Mouse (Mus musculus) G1E (cell line): ENCODE measurements at regions not wholly inside any gene's neighbourhood (a gene's known extent, or its start where the extent isn't known, plus 50 kb on each side); places are given as distances from the start of the nearest gene placed in this dataset.
A peak's percentile ranks its signal among the peaks of the same experiment; 100 is the strongest.

Experiments used
- ATAC-seq: 2 replicates; pipeline ENCODE4 v1.8.0; 2016; ENCODE audit warnings: mild to moderate bottlenecking; ENCODE audit not compliant: insufficient number of reproducible peaks, poor library complexity, low FRiP score, severe bottlenecking; ENCODE audit errors: extremely low read depth
- DNase-seq: peaks from one replicate; pipeline ENCODE4 v3.0.0; 2012; ENCODE audit warnings: low spot score
- H3K27me3 ChIP-seq: 2 replicates; pipeline ENCODE4 v1.6.1; 2012; ENCODE audit warnings: mild to moderate bottlenecking, low read length, inconsistent platforms; ENCODE audit not compliant: insufficient read depth
- H3K36me3 ChIP-seq: replicated peaks from 2 replicates; pipeline ENCODE3; 2012; ENCODE audit warnings: mild to moderate bottlenecking, inconsistent platforms
- H3K4me1 ChIP-seq: 2 replicates; pipeline ENCODE4 v1.6.1; 2012; ENCODE audit warnings: low read depth, low read length, inconsistent platforms, mixed read lengths; ENCODE audit not compliant: insufficient read depth
- H3K4me3 ChIP-seq: 2 replicates; pipeline ENCODE4 v1.5.1; 2012; ENCODE audit warnings: low read depth, mild to moderate bottlenecking, inconsistent platforms, low read length, moderate library complexity, mixed read lengths
- H3K9me3 ChIP-seq: replicated peaks from 2 replicates; pipeline ENCODE4 v1.6.1; 2012; ENCODE audit warnings: inconsistent platforms
- CTCF ChIP-seq: IDR thresholded peaks from 2 replicates; pipeline ENCODE4 v1.5.1; 2012; ENCODE audit warnings: low read depth, low read length, inconsistent platforms, mixed read lengths
- GATA1 ChIP-seq: IDR thresholded peaks from 2 replicates; pipeline ENCODE4 v1.6.1; 2012; ENCODE audit warnings: borderline replicate concordance, low read length, inconsistent platforms, mixed read lengths
- GATA2 ChIP-seq: IDR thresholded peaks from 2 replicates; pipeline ENCODE4 v1.6.1; 2012; ENCODE audit warnings: low read depth, low read length, inconsistent platforms, borderline replicate concordance
- POLR2AphosphoS5 ChIP-seq: IDR thresholded peaks from 2 replicates; pipeline ENCODE4 v1.6.1; 2012; ENCODE audit warnings: low read depth, low read length, inconsistent platforms; ENCODE audit not compliant: insufficient replicate concordance
- TAL1 ChIP-seq: conservative IDR thresholded peaks from 2 replicates; pipeline ENCODE4 v1.6.1; 2012; ENCODE audit warnings: low read depth, low read length, inconsistent platforms, mixed read lengths

DNA sequence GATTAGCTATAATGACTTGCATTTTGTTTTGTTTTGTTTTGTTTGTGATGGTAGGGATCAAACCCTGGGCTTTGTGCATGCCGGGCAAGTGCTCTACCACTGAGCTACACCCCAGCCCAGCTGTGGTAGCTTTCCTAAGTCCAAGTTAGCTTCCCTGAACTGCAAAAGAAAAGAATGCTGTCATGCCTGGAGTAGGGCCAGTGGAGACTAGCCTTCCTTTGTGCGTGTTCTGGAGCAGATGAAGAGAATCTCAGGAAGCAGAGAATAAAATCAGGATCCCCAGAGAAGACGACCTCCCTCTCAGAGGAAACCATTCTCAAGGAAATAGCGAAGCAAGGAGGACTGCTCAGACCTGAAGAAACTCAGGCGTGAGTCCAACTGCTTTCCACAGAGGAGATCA lies 123.8 kb downstream of the Polr2m start:
- H3K4me1 ChIP-seq, result no peaks in the 10 kb centered on the region
- H3K4me3 ChIP-seq, result no peak overlapping the region
- no peaks in the 10 kb centered on the region for H3K9me3 ChIP-seq
- no peaks in the 10 kb centered on the region for H3K36me3 ChIP-seq
- ATAC-seq, result no peak
- no peak for TF ChIP-seq TAL1
- TF ChIP-seq POLR2AphosphoS5, result no peak
- no peak for TF ChIP-seq GATA2
- TF ChIP-seq CTCF, result no peak
- TF ChIP-seq GATA1, result no peak
- no peak for DNase-seq
- peaks cover 3% of the 10 kb centered on the region; the same call in 1 of the 2 replicates for H3K27me3 ChIP-seq

DNA sequence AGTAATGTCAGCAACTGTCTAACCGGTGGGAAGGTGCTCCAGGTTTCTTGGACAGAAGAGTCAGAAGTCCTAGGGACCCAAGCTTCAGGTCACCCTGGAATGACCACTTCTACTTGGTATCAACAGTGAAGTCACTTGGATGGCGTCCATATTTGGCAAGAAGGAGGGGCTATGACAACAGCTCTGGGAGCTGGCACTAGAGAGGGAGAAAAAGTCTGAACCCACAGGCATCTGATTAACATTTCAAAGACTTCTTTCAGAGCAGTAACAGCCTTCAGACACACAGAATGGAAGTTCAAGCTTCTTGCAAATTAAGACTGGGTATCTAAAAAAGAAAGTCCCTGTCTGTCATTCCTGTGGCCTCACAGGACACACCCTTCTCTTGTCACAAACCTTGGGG lies 124.4 kb downstream of the Polr2m start:
- TF ChIP-seq GATA2 (no peak), POLR2AphosphoS5 (no peak), GATA1 (no peak), TAL1 (no peak), CTCF (no peak)
- DNase-seq (no peak), ATAC-seq (no peak)

DNA sequence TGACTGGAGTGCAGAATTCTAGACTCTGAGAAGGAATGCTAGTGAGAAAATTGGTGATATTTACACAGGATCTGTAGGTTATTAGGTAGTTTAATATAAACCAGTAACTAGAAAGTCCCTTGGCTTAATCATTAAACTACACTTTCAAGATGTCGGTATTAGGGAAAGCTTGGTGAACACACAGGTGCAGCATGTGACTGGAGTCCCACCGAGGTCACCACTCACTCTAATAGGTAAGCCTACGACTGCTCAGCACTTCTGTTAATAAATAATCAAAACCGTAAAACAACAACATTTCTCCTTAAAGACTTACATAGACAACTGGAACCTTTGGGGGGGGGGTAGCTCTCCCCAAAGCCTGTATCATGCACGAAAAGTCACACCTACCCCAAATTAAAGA lies 125.1 kb downstream of the Polr2m start:
- peaks cover 3% of the 10 kb centered on the region; the same call in 1 of the 2 replicates for H3K27me3 ChIP-seq
- H3K4me3 ChIP-seq, result no peak overlapping the region
- DNase-seq (no peak), ATAC-seq (no peak)
- H3K36me3 ChIP-seq, result no peaks in the 10 kb centered on the region
- no peaks in the 10 kb centered on the region for H3K4me1 ChIP-seq
- H3K9me3 ChIP-seq, result no peaks in the 10 kb centered on the region
- TF ChIP-seq TAL1, result no peak
- TF ChIP-seq POLR2AphosphoS5, result no peak
- TF ChIP-seq GATA2, result no peak
- no peak for TF ChIP-seq GATA1
- no peak for TF ChIP-seq CTCF

More for the DNA sequence above, 124.4 kb downstream of the Polr2m start:
- Histone ChIP-seq H3K36me3 (no peaks in the 10 kb centered on the region), H3K27me3 (peaks cover 3% of the 10 kb centered on the region; the same call in 1 of the 2 replicates), H3K4me3 (no peak overlapping the region), H3K9me3 (no peaks in the 10 kb centered on the region), H3K4me1 (no peaks in the 10 kb centered on the region)

DNA sequence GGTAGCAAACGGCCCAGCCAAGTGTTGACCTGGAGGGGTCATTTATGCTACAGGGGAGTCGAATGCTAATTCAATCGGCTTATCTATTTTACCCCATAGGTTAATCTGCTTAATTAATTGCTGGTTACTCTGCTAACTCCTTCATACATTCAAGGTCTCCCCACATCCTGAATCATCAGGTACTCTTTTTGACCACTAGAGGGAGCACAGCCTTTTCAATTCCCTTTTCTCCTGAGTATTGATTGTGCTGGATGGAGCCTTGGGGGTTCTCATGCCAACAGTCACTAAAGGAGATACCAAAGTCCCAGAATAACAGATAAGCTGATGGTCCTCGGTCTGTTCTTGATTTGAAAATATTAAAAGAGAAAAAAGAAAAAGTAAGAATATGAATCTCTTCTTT lies 126.8 kb downstream of the Polr2m start:
- ATAC-seq (no peak), DNase-seq (peak; percentile 6)
- TF ChIP-seq TAL1 (no peak), CTCF (peak; percentile 41)

DNA sequence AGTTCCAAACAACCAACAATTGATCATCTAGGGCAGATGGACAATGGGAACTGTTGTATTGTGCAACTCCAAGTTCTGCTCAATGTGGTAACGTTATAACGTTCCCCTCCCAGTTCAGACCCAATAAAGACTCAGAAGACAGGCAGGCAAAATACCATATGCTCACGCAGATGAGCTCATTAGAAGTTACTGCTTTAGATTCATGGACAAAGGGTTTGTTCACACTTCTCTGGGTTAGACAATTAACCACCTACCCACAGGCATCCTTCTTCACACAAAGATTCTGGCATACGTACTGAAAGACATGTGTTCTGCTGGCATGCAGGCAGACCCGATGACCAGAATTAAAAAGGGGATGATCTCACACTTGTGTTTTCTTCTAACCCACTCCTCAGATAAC lies 130.0 kb downstream of the Polr2m start:
- Histone ChIP-seq H3K9me3 (no peaks in the 10 kb centered on the region), H3K27me3 (peaks cover 2% of the 10 kb centered on the region; the same call in 1 of the 2 replicates), H3K4me3 (no peak overlapping the region), H3K36me3 (no peaks in the 10 kb centered on the region), H3K4me1 (no peaks in the 10 kb centered on the region)
- no peak for TF ChIP-seq CTCF
- no peak for TF ChIP-seq TAL1
- no peak for TF ChIP-seq POLR2AphosphoS5
- TF ChIP-seq GATA1, result no peak
- no peak for TF ChIP-seq GATA2
- ATAC-seq, result no peak
- no peak for DNase-seq

More for the DNA sequence above, 126.8 kb downstream of the Polr2m start:
- no peaks in the 10 kb centered on the region for H3K27me3 ChIP-seq
- H3K4me3 ChIP-seq, result no peak overlapping the region
- no peaks in the 10 kb centered on the region for H3K9me3 ChIP-seq
- no peaks in the 10 kb centered on the region for H3K36me3 ChIP-seq
- H3K4me1 ChIP-seq, result no peaks in the 10 kb centered on the region
